9 mouse cellular contexts compared by ENCODE assay signal in the genomic region with DNA sequence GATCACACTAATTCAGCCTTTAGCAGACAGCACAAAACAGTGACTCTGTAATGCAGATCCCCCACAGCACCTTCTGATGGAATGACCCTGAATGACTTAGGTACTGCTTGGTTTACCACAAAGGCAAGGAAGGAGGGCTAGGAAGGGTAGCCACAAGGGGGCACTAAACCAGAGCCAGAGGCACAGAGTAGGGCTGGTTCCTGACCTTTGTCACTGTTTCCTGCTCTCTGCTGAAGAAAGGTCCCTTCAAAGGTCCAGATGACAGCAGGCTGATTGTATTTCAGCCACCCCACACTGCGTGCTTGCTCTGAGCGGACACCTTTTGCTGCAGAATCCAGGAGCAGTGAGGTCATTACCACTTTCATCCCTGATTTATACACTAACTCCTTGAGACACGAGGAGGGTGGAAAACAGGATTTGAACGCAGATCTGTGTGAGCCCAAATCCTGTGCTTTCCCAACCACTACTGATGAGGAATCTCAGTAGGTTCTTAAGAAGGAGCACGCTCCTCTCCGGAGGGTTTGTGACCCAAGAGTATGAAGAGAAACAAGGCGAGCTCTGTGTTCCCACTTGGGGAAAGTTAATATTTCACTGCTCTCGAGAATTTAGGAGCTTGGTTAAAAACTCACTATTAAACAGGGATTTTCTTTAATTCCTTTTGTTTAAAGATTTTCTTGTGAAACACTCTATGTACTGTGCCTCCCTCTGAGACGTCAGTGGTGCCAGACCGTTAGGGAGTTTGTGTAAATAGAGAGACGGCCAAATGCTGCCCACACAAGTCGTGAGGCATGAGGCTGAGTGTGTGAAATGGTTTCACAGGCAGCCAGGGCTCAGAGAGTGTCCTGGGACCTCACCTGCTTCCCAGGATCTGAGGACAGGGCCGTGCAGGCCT.
DNase-seq lines count a peak whose midpoint lies in the region; ATAC-seq and TF ChIP-seq lines count a peak whose summit lies in the region.
"Had no signal": no experiment of that assay in that cellular context is flagged by ENCODE, and none has a peak within 500 bp of the region (broad histone marks: within the 10 kb centered on the region; RNA-seq: fewer than 3 reads in every experiment).

No protein-coding gene starts in this region.

- H3K4me2 ChIP-seq in hindbrain, embryonic 11.5 days (replicated peaks; ENCODE audit: low read depth, low read length) = no peak overlapping the region
- no peak overlapping the region for H3K4me2 ChIP-seq in hindbrain, embryonic 16.5 days (ENCODE audit: low read length)
- H3K4me2 ChIP-seq in embryonic facial prominence, embryonic 14.5 days (ENCODE audit: low read depth, low read length) = no peak overlapping the region
- peak overlapping the region; percentile 9; the same call in 1 of the 2 replicates for H3K4me2 ChIP-seq in kidney, postnatal 0 days (ENCODE audit: low read length)
- H3K4me2 ChIP-seq: neural tube, embryonic 12.5 days had no signal

- H3K27me3 ChIP-seq in hindbrain, embryonic 11.5 days (ENCODE audit: control insufficient read depth, insufficient read depth, low read length) = no peaks in the 10 kb centered on the region
- H3K27me3 ChIP-seq in hindbrain, embryonic 16.5 days (replicated peaks; ENCODE audit: control insufficient read depth, insufficient read depth, low read length) = no peaks in the 10 kb centered on the region
- no peaks in the 10 kb centered on the region for H3K27me3 ChIP-seq in embryonic facial prominence, embryonic 14.5 days (replicated peaks; ENCODE audit: control insufficient read depth, insufficient read depth, low read length)
- H3K27me3 ChIP-seq in kidney, postnatal 0 days (ENCODE audit: insufficient read depth, low read length) = no peaks in the 10 kb centered on the region
- H3K27me3 ChIP-seq: neural tube, embryonic 12.5 days had no signal

- H3K36me3 ChIP-seq in hindbrain, embryonic 11.5 days (ENCODE audit: control insufficient read depth, insufficient read depth, low read length) = no peaks in the 10 kb centered on the region
- H3K36me3 ChIP-seq in hindbrain, embryonic 16.5 days (ENCODE audit: control insufficient read depth, insufficient read depth, low read length) = no peaks in the 10 kb centered on the region
- no peaks in the 10 kb centered on the region for H3K36me3 ChIP-seq in embryonic facial prominence, embryonic 14.5 days (ENCODE audit: control insufficient read depth, insufficient read depth, low read length)
- no peaks in the 10 kb centered on the region for H3K36me3 ChIP-seq in kidney, postnatal 0 days (ENCODE audit: insufficient read depth, low read length)
- H3K36me3 ChIP-seq: neural tube, embryonic 12.5 days had no signal

- no peak overlapping the region for H3K27ac ChIP-seq in hindbrain, embryonic 11.5 days (ENCODE audit: low read depth, low read length)
- H3K27ac ChIP-seq in hindbrain, embryonic 16.5 days (ENCODE audit: low read depth, low read length) = no peak overlapping the region
- H3K27ac ChIP-seq in embryonic facial prominence, embryonic 14.5 days (replicated peaks; ENCODE audit: low read depth, low read length) = no peak overlapping the region
- 0 out of 2 replicates have a peak overlapping the region, but pooled peaks have one; percentile 15 for H3K27ac ChIP-seq in kidney, postnatal 0 days
- H3K27ac ChIP-seq: neural tube, embryonic 12.5 days had no signal

- no peak for ATAC-seq in hindbrain, embryonic 11.5 days (ENCODE audit: low FRiP score)
- ATAC-seq in hindbrain, embryonic 16.5 days = no peak
- ATAC-seq in embryonic facial prominence, embryonic 14.5 days (ENCODE audit: low read depth) = peak; percentile 23; the same call in 1 of the 2 replicates
- peak; percentile 72 for ATAC-seq in kidney, postnatal 0 days (replicated peaks; ENCODE audit: low FRiP score, low read depth)
- ATAC-seq in monocyte, adult 5-6 weeks (replicated peaks; ENCODE audit: insufficient number of reproducible peaks, low FRiP score, low TSS enrichment, poor library complexity, severe bottlenecking) = no peak

- peak; percentile 39 for DNase-seq in hindbrain, embryonic 11.5 days (ENCODE audit: low spot score)
- peak; percentile 75 for DNase-seq in ZHBTc4 (ENCODE audit: low read depth, low spot score)
- DNase-seq in embryonic facial prominence, embryonic 14.5 days (ENCODE audit: low spot score) = no peak
- peak; percentile 45 for DNase-seq in kidney, postnatal 0 days (ENCODE audit: low spot score)
- DNase-seq in lung, postnatal 10 days = peak; percentile 58
- DNase-seq in right cerebral cortex, postnatal 10 days (ENCODE audit: low spot score in 2 of 2) = no peak

- no peak overlapping the region for H3K4me3 ChIP-seq in hindbrain, embryonic 11.5 days (ENCODE audit: low read depth, low read length)
- H3K4me3 ChIP-seq in hindbrain, embryonic 16.5 days (ENCODE audit: low read length) = no peak overlapping the region
- H3K4me3 ChIP-seq in embryonic facial prominence, embryonic 14.5 days (ENCODE audit: low read depth, low read length) = no peak overlapping the region
- no peak overlapping the region for H3K4me3 ChIP-seq in kidney, postnatal 0 days (replicated peaks; ENCODE audit: low read depth, low read length)
- H3K4me3 ChIP-seq: neural tube, embryonic 12.5 days had no signal

- no peaks in the 10 kb centered on the region for H3K4me1 ChIP-seq in hindbrain, embryonic 11.5 days (replicated peaks; ENCODE audit: control insufficient read depth, insufficient read depth, low read length)
- H3K4me1 ChIP-seq in hindbrain, embryonic 16.5 days (ENCODE audit: control insufficient read depth, insufficient read depth, low read depth, low read length) = no peaks in the 10 kb centered on the region
- H3K4me1 ChIP-seq in embryonic facial prominence, embryonic 14.5 days (ENCODE audit: control insufficient read depth, insufficient read depth, low read length) = 0 out of 2 replicates have a peak, but pooled peaks cover 8% of the 10 kb centered on the region
- H3K4me1 ChIP-seq in kidney, postnatal 0 days (replicated peaks; ENCODE audit: insufficient read depth, low read length) = peaks cover 10% of the 10 kb centered on the region; the same call in 1 of the 2 replicates
- H3K4me1 ChIP-seq: neural tube, embryonic 12.5 days had no signal

- WGBS in hindbrain, embryonic 11.5 days = 53% methylated on average over 13 of the region's 13 CpGs
- 66% methylated on average over 13 of the region's 13 CpGs for WGBS in hindbrain, embryonic 16.5 days
- WGBS in embryonic facial prominence, embryonic 14.5 days = 48% methylated on average over 13 of the region's 13 CpGs
- WGBS in kidney, postnatal 0 days = 29% methylated on average over 13 of the region's 13 CpGs

- no peak overlapping the region for H3K9ac ChIP-seq in hindbrain, embryonic 11.5 days (ENCODE audit: low read depth, low read length)
- no peak overlapping the region for H3K9ac ChIP-seq in hindbrain, embryonic 16.5 days (ENCODE audit: low read depth, low read length)
- no peak overlapping the region for H3K9ac ChIP-seq in embryonic facial prominence, embryonic 14.5 days (ENCODE audit: low read depth, low read length)
- no peak overlapping the region for H3K9ac ChIP-seq in kidney, postnatal 0 days (ENCODE audit: low read depth, low read length)
- H3K9ac ChIP-seq: neural tube, embryonic 12.5 days had no signal

- H3K9me3 ChIP-seq in hindbrain, embryonic 11.5 days (ENCODE audit: control insufficient read depth, low read length) = no peaks in the 10 kb centered on the region
- H3K9me3 ChIP-seq in hindbrain, embryonic 16.5 days (ENCODE audit: control insufficient read depth, low read length) = no peaks in the 10 kb centered on the region
- no peaks in the 10 kb centered on the region for H3K9me3 ChIP-seq in embryonic facial prominence, embryonic 14.5 days (ENCODE audit: control insufficient read depth, low read length)
- no peaks in the 10 kb centered on the region for H3K9me3 ChIP-seq in kidney, postnatal 0 days (replicated peaks; ENCODE audit: low read length)
- H3K9me3 ChIP-seq: neural tube, embryonic 12.5 days had no signal

- TF ChIP-seq CTCF in kidney, postnatal 0 days (IDR thresholded peaks at IDR 0.05; ENCODE audit: low read depth) = peak; percentile 75

Comparison
In these comparisons a context has a peak if more than half of its experiments do, and no peak if none do; other contexts are left out.
1. ATAC-seq: peak in embryonic facial prominence, embryonic 14.5 days (single experiment) and kidney, postnatal 0 days (single experiment); none in hindbrain, embryonic 11.5 days (single experiment), hindbrain, embryonic 16.5 days (single experiment) and monocyte, adult 5-6 weeks (single experiment).
2. DNase-seq: peak in hindbrain, embryonic 11.5 days (single experiment), ZHBTc4 (single experiment), kidney, postnatal 0 days (single experiment) and lung, postnatal 10 days (single experiment); none in embryonic facial prominence, embryonic 14.5 days (single experiment) and right cerebral cortex, postnatal 10 days (0 of 2).